Mouse (Mus musculus): ENCODE measurements at regions not wholly inside any gene's neighbourhood (a gene's known extent, or its start where the extent isn't known, plus 50 kb on each side); places are given as distances from the start of the nearest gene placed in this dataset.

DNA sequence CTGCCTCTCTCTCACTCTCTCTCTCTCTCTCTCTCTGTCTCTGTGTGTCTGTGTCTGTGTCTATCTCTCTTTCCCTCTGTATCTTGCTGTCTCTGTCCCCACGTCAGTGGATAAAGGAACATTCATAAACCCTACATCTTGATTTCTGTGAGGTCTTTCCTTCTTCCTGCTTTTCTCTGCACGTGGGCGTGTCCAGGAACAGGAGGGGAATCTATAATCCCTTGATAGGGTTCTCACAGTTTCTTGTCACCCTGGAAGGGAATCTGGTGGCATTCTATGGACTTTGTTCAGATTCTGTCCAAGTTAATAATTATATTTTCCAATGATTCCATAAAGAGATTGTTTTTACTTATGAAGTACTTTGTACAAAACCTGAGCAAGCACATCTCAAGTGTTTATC lies 107.3 kb upstream of the Adpgk start:
- no peak for TF ChIP-seq MYOG (IDR thresholded peaks at IDR 0.05; ENCODE audit: control insufficient read depth in 1 of 3, insufficient read depth in 1 of 3, insufficient read length in 2 of 3, low read depth in 2 of 3)
- TF ChIP-seq POLR2A (IDR thresholded peaks at IDR 0.05; ENCODE audit: insufficient read length, low read depth): no peak
- no peak for TF ChIP-seq POLR2AphosphoS2 (IDR thresholded peaks at IDR 0.05; ENCODE audit: insufficient read length, low read depth)
- TF ChIP-seq TCF12 (IDR thresholded peaks at IDR 0.05; ENCODE audit: insufficient read depth, poor library complexity, severe bottlenecking): no peak
- TF ChIP-seq E2F4 (IDR thresholded peaks at IDR 0.05; ENCODE audit: insufficient read depth): no peak

All from myocyte (in vitro differentiated cells).